Mouse (Mus musculus) CH12.LX (cell line): ENCODE data around the gene Dhodh.

Source experiments
- CTCF ChIP-seq, 2 experiments: IDR thresholded peaks in 1 of 2; conservative IDR thresholded peaks in 1 of 2; 2 replicates each; pipeline ENCODE4 v1.5.1; 2011 to 2012; ENCODE audit warnings: low read depth in 2 of 2, low read length in 2 of 2, improper control_type of control experiment in 1 of 2, inconsistent platforms in 1 of 2, mild to moderate bottlenecking in 1 of 2, moderate library complexity in 1 of 2
- E2F4 ChIP-seq: IDR thresholded peaks from 2 replicates; pipeline ENCODE4 v1.6.1; 2011; ENCODE audit warnings: low read depth, low read length, improper control_type of control experiment; ENCODE audit not compliant: insufficient replicate concordance
- EP300 ChIP-seq: IDR thresholded peaks from 2 replicates; pipeline ENCODE4 v1.6.1; 2011; ENCODE audit warnings: low read length, improper control_type of control experiment
- KAT2A ChIP-seq: IDR thresholded peaks from 2 replicates; pipeline ENCODE4 v1.6.1; 2012; ENCODE audit warnings: low read length, improper control_type of control experiment, inconsistent platforms; ENCODE audit not compliant: insufficient replicate concordance
- MAFK ChIP-seq: IDR thresholded peaks from 2 replicates; pipeline ENCODE4 v1.6.1; 2011; ENCODE audit warnings: low read length, improper control_type of control experiment; ENCODE audit not compliant: insufficient replicate concordance
- MYC ChIP-seq: IDR thresholded peaks from 2 replicates; pipeline ENCODE4 v1.6.1; 2011; ENCODE audit warnings: low read depth, mild to moderate bottlenecking, improper control_type of control experiment, low read length
- NRF1 ChIP-seq: IDR thresholded peaks from 2 replicates; pipeline ENCODE4 v1.6.1; 2014; ENCODE audit warnings: low read depth, mild to moderate bottlenecking, inconsistent platforms, low read length, improper control_type of control experiment, moderate library complexity
- POLR2A ChIP-seq: IDR thresholded peaks from 2 replicates; pipeline ENCODE4 v1.6.1; 2011; ENCODE audit warnings: low read depth, mild to moderate bottlenecking, improper control_type of control experiment, low read length
- RAD21 ChIP-seq: IDR thresholded peaks from 2 replicates; pipeline ENCODE4 v1.6.1; 2011; ENCODE audit warnings: low read depth, mild to moderate bottlenecking, low read length, improper control_type of control experiment, moderate library complexity
- SIN3A ChIP-seq: IDR thresholded peaks from 2 replicates; pipeline ENCODE4 v1.6.1; 2012; ENCODE audit warnings: low read length, improper control_type of control experiment, inconsistent platforms
- ZC3H11A ChIP-seq: IDR thresholded peaks from 2 replicates; pipeline ENCODE4 v1.6.1; 2012; ENCODE audit warnings: low read depth, mild to moderate bottlenecking, inconsistent platforms, low read length, improper control_type of control experiment

- TF ChIP-seq CTCF (conservative IDR thresholded peaks at IDR 0.05 in 1 of 2, IDR thresholded peaks at IDR 0.05 in 1 of 2; ENCODE audit: low read depth in 2 of 2, low read length in 2 of 2) (no peak), MYC (no peak), KAT2A (no peak), EP300 (no peak), E2F4 (no peak), ZC3H11A (no peak), MAFK (no peak), RAD21 (no peak), NRF1 (no peak), SIN3A (no peak), POLR2A (no peak)
These were observed 23.6 kb downstream of the Dhodh start for GRCm38 (mm10) chr8:109584830-109585229.
